Mouse (Mus musculus) G1E-ER4 (cell line): ENCODE measurements around the gene C2cd6. TPM values are rescaled to one million over a fixed set of nuclear protein-coding genes. Genes with fewer than 3 reads are reported as not detected.

Experiments
- GATA1 ChIP-seq: IDR thresholded peaks from one replicate; pipeline ENCODE4 v1.8.0; 2012; ENCODE audit warnings: low read length, inconsistent platforms
- polyA plus RNA-seq: library from polyadenylated mRNA; stranded (reverse); fragments of >175 nt; gene quantifications from 2 replicates; pipeline ENCODE4 v1.2.3, GENCODE M21; 2012

Gene C2cd6
- not detected in 2 replicates for polyA plus RNA-seq

DNA sequence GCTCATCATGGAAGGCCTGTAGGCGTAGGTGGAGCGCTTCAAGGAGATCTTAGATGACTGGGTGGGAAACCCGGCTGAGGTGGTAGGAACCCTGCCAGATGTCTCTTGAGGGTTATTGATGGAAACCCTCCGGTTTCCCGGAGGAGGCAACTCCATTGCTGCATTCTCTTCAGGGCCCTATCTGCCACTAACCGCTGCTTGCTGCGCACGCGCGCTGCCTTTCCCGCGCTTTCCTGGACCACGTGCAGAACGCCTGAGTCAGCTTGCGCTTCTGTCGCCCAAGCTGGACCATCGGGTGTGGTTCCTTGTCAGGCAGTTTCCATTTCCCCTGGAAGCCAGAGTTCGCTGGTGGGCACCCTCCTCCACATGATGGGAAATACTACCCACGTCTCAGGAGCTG is at the start of gene C2cd6:
Gene C2cd6 (minus strand): TSS at position 196 of the 400 bp plus-strand sequence.
- no peak for TF ChIP-seq GATA1

DNA sequence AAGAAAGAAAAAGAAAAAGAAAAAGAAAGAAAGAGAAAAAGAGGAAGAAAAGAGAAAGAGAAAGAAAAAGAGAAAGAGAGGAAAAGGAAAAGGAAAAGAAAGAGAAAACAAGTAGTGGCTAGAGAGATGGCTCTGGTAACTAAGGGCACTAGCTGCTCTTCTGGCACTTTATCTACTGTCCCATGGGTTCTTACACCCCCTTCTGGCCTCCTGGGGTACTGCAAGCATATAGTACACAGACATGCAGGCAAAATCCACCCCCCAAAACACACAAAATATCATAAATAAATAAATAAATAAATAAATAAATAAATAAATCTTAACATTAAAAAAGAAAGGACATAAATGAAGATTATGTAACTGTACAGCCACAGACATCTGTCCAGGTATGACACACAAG is 48.1 kb upstream of the C2cd6 start:
- TF ChIP-seq GATA1: no peak

DNA sequence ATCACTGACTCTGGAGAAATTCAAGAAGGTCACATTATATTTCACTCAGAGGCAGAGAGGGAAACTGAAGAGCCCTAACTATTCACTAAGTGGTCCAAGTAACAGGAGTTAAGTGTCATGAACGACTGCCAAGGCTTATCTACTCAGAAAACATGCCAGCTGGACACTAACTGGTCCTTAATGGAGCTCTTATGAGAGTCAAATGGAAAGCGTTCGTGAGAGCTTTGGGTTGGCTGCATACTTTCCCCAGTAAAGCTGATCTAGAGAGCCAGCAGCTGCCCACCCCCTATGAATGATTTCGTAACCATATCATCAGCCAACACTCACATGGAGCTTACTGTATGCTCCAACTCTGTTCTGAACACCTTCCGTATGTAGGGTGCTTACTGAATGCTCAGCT is 39.7 kb upstream of the C2cd6 start:
- no peak for TF ChIP-seq GATA1

DNA sequence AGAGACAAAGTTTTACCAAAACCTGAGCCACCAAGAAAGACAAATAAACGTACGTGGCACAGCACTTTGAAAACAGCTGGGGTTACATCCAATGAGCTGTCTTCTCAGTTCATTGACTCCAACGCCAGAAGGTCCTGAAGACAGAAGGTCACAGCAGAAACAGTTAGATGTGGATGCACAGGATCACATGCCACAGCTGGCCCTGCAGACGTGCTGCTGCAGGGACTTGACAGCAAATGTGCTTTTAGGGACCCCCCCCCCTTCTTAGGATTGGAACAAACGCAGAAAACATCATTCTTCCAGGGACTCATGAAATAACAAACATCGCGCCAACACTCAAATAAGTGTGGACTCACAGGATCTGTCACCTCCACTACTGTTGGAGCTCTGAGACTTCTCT is 34.2 kb upstream of the C2cd6 start:
- TF ChIP-seq GATA1: no peak

DNA sequence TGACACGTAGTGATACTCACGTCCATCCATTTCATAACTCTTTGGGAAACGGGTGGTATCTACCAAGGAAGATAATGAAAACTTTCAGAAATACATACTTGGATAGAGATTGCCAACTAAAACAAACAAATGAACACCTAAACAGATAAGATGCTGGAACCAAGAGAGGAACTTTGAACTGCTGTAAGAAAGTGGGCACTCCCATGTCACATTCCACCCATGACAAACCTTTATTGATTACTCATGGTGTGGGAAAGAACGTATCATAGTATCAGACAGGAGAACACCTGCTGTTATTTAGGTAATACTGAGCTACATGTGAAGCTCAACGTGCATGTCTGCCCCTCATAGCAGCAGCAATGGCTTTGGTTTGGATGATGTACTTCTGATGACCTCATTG is 30.9 kb upstream of the C2cd6 start:
- no peak for TF ChIP-seq GATA1

DNA sequence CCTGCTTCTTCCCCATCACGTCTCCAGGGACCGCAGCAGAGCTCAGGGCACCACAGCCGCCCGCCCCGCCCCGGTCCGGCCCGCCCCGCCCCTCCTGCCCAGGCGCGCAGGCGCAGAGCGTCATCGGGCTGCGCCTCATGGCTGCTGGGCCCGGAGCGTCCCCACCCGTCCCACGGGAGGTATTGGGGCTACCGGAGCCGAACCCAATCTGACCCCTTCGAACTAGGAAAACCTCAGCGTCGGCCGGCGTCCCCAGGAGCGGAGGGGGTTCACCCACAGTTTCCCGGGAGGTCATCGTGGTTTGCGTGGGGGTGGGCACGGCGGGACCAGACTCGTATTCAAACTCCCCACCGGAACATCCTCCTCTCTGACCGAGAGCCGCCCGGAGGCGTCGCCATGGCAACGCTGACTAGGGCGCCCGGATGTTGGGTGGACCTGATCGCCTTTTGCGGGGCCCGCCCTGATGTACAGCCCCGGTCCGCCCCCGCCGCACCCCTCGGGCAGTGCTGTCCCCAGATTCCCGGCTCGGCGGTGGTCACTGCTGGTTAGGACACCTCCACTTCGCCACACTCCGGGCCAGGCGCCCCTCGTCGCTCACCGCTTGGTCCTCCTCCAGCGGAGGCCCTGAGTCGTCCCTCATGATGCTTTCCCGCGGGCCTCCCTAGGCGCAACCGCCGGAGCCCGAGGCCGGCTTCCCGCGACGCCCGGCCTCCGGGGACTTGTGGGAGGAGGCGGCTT is 25.2 kb upstream of the C2cd6 start, which contains the start of gene Tmem237:
Gene Tmem237 (minus strand): TSS at position 689 of the 738 bp plus-strand sequence.
- no peak for TF ChIP-seq GATA1

DNA sequence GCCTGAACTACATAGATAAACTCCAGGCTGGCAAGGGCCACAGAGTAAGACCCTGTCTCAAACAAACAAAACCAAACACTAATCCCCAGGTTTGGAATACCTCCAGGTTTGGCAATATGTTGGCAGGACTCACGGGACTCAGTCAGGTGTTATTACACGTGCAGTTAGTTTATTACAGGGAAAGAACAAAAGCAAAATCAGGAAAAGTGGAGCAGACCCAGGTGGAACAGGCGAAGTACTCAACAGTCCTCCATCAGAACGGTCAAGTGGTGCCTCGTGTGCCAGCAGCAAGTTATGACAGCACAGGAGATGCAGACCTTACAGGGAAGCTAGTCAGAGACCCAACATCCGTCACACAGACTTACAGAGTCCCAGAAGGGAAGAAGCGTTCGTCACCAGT is 15.8 kb upstream of the C2cd6 start:
- no peak for TF ChIP-seq GATA1

DNA sequence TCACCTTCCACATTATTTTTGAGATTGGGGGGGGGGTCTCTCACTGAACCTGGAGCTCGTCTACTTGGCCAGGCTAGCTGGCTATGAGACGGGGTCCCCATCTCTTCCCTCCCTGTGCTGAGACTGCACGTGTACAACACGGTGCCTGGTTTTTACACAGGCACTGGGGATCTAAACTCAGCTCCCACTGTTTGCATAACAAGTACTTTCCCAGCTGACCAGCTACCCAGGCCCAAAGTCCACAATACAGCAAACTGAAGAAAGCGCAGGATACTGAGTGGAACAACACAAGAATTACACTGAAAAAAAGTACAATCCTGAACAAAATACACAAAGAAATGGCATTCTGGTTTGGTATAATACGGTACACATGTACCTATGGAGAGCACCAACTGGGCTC is 7.4 kb upstream of the C2cd6 start:
- TF ChIP-seq GATA1: no peak

DNA sequence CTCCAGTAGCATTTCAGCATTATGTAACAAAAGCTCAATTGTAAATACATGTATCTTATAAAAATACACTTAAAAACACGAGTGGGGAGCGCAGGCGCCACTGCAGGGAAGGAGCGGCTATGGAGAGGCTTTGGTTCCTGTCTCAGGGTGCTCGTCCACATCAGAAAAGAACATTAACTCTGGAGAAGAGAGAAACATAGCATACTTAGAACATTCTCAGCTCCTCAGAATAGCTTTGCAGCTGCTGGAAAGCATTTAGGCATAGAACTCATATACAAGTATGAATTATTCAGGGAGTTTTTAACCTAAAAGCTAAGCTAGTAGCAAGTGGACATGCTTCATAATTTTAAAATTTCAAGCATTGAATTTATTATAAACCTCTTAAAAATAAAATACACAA is 6.3 kb upstream of the C2cd6 start:
- TF ChIP-seq GATA1: no peak

DNA sequence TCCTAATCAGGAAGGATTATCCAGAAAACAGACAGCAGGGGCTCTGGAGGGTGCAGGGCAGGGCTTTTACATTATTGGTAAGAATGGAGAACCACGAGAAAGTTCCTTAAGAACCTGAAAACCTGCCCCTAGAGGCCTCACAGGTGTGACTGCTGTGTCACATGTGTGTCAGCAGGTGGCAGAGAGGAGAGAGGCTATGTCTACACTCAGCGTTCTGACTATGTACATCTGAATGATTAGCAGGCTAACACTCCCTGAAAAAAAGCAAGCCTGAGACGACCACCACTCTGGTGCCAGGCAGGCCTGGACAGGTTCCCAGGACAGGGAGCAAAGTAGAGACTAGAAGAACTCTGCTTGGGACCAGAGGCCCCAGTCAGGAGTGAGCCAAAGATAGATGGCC is 23.8 kb downstream of the C2cd6 start:
- no peak for TF ChIP-seq GATA1

DNA sequence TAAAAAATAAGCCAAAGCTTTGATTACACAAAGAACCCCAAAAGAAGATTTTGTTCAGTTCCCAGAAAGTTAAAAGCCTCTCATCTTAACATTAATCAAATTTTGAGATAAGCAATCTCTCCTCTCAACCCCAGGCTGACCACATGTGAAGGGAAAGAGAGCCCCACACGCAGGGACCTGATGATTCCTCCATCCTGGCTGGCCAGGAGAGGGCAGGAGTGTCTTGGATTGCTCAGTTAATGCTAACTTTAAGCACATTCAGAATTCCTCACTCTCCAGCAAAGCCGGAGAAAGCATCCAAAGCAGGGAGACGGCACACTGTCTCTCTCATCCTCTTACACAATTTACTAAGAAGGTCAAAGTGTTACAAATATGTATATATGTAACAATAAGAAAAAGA is 26.7 kb downstream of the C2cd6 start:
- no peak for TF ChIP-seq GATA1

DNA sequence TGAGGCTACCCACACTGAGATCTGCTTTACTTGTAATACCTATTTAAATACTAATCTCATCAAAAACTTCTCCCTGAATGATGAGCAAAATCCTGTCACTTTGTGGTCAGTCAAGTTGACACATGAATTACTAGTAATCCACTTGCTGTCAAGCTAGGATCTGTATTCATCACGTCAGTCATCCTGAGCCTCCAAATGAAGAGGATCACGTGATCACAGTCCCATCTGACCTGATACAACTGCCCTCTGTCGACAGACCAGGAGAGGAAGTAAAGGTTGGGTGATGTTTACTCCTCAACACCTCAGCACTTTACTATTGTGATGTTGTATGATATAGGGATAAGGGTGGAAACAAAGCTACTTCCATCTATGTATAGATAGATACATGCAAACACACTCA is 31.0 kb downstream of the C2cd6 start:
- TF ChIP-seq GATA1: no peak

DNA sequence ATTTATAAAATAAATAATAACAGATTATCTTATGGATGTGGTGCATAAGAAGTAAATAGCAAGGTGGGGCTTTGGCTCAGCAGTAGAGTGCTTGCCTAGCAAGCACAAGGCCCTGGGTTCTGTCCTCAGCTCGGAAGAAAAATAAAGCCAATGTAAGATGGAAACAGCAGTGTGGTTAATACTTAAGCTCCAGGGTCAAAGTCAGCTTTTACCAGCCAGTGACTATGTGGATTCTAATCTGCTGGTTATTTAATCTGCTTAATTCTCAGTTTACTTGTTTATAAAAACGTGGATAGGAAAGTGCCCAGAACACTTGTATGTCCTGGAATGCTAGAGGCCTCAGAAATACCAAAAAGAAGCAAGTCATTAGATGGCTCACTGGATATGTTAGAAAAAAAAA is 37.7 kb downstream of the C2cd6 start:
- TF ChIP-seq GATA1: no peak

DNA sequence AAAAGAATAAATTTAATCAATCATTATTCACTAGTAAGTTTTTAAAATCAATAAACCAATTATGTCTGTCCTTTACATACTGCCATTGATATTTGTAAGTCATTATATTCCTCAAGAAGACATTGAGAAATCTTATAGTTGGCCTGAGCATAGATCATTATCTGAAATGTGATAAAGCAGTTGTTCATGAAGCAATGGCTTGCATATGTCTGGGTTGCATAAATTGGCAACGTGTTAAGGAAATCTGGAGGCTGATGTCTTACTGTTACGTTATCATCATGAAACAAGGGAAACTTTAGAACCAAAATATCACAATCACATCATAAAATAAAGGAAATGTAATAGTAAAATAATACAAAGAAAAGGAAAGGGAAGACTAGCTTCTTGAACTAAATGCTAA is 43.4 kb downstream of the C2cd6 start:
- TF ChIP-seq GATA1: no peak

DNA sequence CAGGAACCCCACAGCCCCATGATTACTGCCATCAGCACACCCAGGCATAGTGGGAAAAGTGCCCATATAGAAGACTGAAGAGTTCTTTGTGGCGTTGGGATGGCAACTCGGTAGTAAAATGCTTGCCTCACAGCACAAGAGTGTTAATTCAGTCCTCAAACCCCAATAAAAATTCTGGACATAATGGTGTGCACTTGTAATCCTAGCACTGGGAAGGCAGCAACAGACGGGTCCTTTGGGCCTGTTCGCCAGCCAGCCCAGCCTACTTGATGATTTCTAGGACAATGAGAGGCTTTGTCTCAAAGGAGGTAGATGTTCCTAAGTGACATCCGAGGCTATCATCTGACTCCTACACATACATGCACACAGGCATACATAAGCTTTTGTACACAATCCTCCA is 57.0 kb downstream of the C2cd6 start:
- no peak for TF ChIP-seq GATA1

DNA sequence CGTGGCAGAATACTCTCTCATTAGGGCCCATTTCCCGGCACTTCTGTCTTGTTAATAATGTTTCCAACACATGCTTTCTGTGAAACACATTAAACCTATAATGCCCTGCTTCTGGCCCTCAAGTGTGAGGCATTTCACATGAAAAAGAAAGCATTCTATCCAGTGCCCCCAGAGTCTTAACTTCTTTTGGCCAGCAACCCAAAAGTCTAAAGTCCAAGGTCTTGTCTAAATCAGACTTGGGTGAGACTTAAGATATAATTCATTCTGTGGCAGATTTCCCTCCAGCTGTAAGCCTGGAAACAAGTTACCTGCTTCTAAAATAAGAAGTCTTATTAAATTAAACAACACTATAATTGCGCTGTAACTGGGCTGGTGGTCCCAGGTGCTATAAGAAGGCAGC is 73.1 kb downstream of the C2cd6 start:
- no peak for TF ChIP-seq GATA1

DNA sequence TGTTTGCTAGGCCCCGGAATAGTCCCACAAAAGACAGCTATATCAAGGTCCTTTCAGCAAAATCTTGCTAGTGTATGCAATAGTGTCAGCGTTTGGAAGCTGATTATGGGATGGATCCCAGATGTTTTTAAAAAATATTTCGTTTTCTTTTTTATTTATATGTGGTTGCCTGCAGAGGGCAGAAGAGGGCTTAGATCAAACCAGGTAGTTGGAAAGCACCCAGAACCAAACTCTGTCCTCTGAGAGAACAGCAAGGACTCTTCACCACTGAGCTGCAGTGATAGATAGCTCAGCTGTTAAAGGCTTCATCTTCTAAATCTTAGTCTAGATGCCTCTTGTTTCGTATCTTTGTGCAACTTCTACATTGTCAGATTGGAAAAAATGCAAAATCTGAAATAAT is 85.5 kb downstream of the C2cd6 start:
- no peak for TF ChIP-seq GATA1

Other genes with a start within 250 kb of the C2cd6 start
- gene Trak2, start 121.5 kb downstream of the C2cd6 start, polyA plus RNA-seq: 101 and 125 TPM in 2 replicates
- gene Stradb, start 121.4 kb downstream of the C2cd6 start, polyA plus RNA-seq: 5.9 and 7.8 TPM in 2 replicates
- 3.6 and 4.4 TPM in 2 replicates for gene Tmem237, start 25.5 kb upstream of the C2cd6 start, polyA plus RNA-seq
- 0.11 TPM in 1 of 2 replicates, not detected in the other for gene Mpp4, start 68.5 kb upstream of the C2cd6 start, polyA plus RNA-seq
- gene Als2, start 142.3 kb upstream of the C2cd6 start, polyA plus RNA-seq: 4.3 and 4.9 TPM in 2 replicates
- gene Cdk15, start 162.0 kb upstream of the C2cd6 start, polyA plus RNA-seq: not detected in 2 replicates